Mouse (Mus musculus) liver, postnatal 0 days (tissue): ENCODE results near the gene Fam107b.

ENCODE experiments used
- CTCF ChIP-seq: sonication (generic); IDR thresholded peaks from 2 replicates; pipeline ENCODE4 v1.5.1; 2016; ENCODE audit warnings: antibody characterized with exemption, low read depth
- EP300 ChIP-seq: IDR thresholded peaks from 2 replicates; pipeline ENCODE4 v1.6.1; 2016; ENCODE audit warnings: antibody characterized with exemption, low read depth, mild to moderate bottlenecking

DNA sequence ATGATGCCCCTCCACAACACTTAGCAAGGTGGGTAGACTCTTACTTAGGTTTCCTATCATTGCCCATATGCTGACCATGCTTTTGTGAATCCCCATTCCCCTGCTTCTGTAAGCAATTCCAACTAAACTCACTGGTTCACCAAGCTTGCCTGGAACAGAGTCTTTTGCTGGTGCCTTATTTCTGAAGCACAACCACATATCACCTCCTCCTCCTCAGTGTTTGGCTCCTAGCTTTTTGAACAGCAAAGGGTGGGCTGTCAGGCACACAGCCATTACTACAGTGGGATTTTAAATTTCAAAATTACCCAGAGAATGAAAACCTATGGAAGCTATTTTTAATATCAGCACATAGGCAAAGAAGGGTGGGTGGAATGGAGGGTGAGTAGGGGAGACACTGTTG, 84.3 kb downstream of the Fam107b start:
- TF ChIP-seq CTCF (no peak), EP300 (no peak)
